Mouse (Mus musculus) cortical plate, adult 2 months (tissue): ENCODE data around the gene Itpr1. TPM values are rescaled to one million over a fixed set of nuclear protein-coding genes. Genes with fewer than 3 reads are reported as not detected.

Experiments
- H3K27ac ChIP-seq: fragments of 200-500 bp; 2 replicates; pipeline ENCODE4 v1.5.1; 2012; ENCODE audit warnings: low read length, control low read depth, inconsistent platforms; ENCODE audit not compliant: insufficient read depth
- H3K4me1 ChIP-seq: fragments of 200-500 bp; 2 replicates; pipeline ENCODE4 v1.6.1; 2011; ENCODE audit warnings: low read length; ENCODE audit not compliant: control insufficient read depth, insufficient read depth
- H3K4me3 ChIP-seq: fragments of 200-500 bp; 2 replicates; pipeline ENCODE4 v1.5.1; 2011; ENCODE audit warnings: mild to moderate bottlenecking, low read length, control low read depth; ENCODE audit not compliant: insufficient read depth
- CTCF ChIP-seq: fragments of 200-500 bp; IDR thresholded peaks from 2 replicates; pipeline ENCODE4 v1.5.1; 2011; ENCODE audit warnings: mild to moderate bottlenecking, control low read depth, low read length; ENCODE audit not compliant: insufficient read depth; ENCODE audit errors: extremely low read depth
- POLR2A ChIP-seq: fragments of 200-500 bp; IDR thresholded peaks from 2 replicates; pipeline ENCODE4 v1.6.1; 2011; ENCODE audit warnings: mild to moderate bottlenecking, low read length, control low read depth; ENCODE audit not compliant: insufficient read depth; ENCODE audit errors: extremely low read depth
- polyA plus RNA-seq: library from polyadenylated mRNA; depleted of rRNA; stranded (reverse); fragments of >200 nt; gene quantifications from 2 replicates; pipeline ENCODE4 v1.2.3, GENCODE M21; 2012; rRNA removed

The Itpr1 gene
- polyA plus RNA-seq: 152 TPM in 2 replicates

DNA sequence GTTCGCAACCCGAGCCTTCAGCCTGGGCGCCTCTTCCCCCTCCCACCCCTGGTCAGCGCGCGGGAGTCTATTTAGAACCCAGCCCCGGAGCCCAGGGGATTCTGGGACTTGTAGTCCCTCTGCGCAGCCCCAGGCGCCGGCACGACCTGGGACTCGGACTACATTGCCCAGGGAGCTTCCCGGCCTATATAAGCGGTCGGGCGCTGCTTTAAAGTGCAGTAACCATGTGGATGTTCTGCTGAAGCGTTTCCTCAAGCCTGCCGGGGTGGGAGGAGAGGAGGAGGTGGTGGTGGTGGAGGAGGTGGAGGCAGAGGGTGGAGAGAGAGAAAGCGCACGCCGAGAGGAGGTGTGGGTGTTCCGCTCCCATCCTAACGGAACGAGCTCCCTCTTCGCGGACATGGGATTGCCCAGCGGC, at the start of gene Itpr1:
Itpr1 (plus strand) TSS at position 216 of the 415 bp plus-strand sequence.
- Histone ChIP-seq H3K27ac (no peak within 1 kb of the TSS), H3K4me3 (peak within 1 kb of the TSS; percentile 58), H3K4me1 (peaks cover 2% of the 10 kb centered on the region)
- peak; percentile 100 for TF ChIP-seq POLR2A
- TF ChIP-seq CTCF: no peak

DNA sequence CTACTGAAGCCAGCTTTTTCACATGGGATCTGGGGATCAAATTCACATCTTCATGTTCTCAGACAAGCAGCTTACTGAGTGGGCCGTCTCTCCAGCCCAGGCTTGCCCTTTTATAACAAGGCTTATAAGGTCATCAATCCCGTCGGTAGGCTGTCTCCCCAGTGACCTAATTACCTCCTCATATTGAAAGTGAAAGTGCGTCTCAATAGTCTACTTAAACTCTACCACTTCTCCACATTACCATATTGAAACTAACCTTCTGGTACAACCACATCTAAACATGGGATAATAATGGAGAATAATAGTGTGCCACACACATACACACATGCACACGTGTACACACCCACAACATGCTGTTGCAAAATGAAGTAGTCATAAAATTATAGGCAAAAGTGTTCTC, 48.0 kb upstream of the Itpr1 start:
- TF ChIP-seq CTCF: no peak
- no peak for TF ChIP-seq POLR2A
- no peak overlapping the region for H3K27ac ChIP-seq

DNA sequence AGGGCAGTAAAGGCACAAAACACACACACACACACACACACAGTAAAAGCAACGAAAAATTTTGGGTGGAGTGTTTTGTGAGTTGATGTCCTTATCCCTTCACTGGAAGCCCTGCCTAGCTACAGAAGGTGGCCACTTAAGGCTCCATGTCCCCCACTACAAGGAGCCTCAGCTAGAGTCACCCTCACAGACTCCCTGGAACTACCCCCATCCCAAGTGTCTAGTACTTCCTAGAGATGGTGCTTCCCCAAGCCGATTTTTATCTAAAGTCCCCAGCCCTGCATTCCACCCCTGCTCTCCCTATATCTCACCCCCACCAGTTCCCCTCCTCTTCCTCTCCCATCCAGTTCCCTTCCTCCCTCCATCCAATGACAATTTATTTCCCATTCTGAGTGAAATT, 47.3 kb upstream of the Itpr1 start:
- no peak overlapping the region for H3K4me3 ChIP-seq
- no peak overlapping the region for H3K27ac ChIP-seq
- peaks cover 2% of the 10 kb centered on the region; the same call in 1 of the 2 replicates for H3K4me1 ChIP-seq
- TF ChIP-seq POLR2A (no peak), CTCF (no peak)

More for the DNA sequence above, 48.0 kb upstream of the Itpr1 start:
- no peak overlapping the region for H3K4me3 ChIP-seq
- peaks cover 2% of the 10 kb centered on the region; the same call in 1 of the 2 replicates for H3K4me1 ChIP-seq

DNA sequence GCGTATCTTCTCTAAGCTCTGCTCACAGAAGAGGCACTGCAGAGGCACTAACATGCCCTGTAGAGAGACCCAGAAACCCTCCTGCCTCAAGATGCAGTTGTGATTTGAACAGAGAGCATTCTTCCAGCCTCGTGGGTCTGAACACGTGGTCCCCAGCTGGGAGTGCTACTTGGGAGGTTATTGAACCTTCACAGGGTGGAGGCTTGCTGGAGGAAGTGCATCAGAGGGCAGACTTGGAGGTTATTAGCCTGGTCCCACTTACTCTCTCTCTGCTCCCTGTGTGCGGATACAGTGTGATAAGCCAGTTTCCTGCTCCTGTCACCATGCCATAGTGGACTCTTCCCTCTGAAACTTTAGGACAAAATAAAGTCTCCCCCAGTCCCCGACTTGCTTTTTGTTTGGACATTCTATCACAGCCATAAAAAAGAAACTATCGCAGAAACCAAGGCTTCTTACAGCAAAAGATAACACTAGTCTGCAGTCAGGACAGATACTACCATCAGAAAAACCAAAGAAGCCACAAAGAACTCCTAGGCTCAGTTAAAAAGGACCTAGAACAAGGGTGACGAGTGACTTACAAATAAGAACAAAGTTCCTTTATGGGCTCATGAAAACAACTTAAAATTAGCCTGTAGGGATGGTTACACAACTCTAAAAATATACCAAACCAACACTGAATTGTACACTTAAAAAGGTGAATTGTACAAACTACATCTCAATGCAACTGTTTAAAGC, 44.8 kb upstream of the Itpr1 start:
- Histone ChIP-seq H3K27ac (no peak overlapping the region), H3K4me3 (no peak overlapping the region), H3K4me1 (no peaks in the 10 kb centered on the region)
- no peak for TF ChIP-seq CTCF
- TF ChIP-seq POLR2A: no peak

DNA sequence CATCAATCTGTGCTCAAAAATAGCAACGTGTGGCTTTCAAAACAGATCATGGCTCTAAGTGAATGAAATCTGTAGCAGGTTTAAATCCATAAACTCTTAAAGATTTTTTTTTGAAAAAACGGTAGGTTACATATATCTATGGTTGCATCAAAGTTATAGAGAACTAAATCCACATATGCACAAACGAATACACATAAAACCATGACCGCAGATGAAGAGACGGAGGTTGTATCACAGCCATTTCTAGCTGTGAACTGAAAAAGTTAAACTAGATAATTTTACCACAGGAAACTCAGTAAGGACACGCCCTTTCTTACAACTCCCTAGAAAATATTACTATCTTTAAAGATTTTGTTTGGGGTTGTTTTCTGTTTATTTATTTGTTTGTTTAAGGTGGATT, 44.2 kb upstream of the Itpr1 start:
- H3K4me3 ChIP-seq: no peak overlapping the region
- no peak for TF ChIP-seq CTCF
- no peak for TF ChIP-seq POLR2A

DNA sequence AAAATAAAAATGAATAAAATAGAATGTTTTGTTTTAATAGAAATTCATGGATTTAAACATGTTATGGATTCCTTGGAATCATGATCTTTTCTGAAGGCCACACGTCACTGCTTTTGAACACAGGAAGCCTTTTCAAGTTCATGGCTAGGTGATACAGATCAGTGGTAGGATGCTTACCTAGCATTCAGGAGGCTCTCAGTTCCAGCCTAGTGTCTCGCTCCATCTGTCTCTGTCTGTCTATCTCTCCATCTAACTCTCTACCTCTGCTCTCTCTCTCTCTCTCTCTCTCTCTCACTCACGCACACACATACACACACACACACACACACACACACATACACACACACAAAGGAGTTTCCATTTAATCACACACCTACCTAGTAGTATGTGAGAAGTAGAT, 43.4 kb upstream of the Itpr1 start:
- no peak overlapping the region for H3K4me3 ChIP-seq
- H3K4me1 ChIP-seq: no peaks in the 10 kb centered on the region
- no peak overlapping the region for H3K27ac ChIP-seq
- no peak for TF ChIP-seq POLR2A
- TF ChIP-seq CTCF: no peak

More for the DNA sequence above, 44.2 kb upstream of the Itpr1 start:
- H3K27ac ChIP-seq: no peak overlapping the region
- no peaks in the 10 kb centered on the region for H3K4me1 ChIP-seq

DNA sequence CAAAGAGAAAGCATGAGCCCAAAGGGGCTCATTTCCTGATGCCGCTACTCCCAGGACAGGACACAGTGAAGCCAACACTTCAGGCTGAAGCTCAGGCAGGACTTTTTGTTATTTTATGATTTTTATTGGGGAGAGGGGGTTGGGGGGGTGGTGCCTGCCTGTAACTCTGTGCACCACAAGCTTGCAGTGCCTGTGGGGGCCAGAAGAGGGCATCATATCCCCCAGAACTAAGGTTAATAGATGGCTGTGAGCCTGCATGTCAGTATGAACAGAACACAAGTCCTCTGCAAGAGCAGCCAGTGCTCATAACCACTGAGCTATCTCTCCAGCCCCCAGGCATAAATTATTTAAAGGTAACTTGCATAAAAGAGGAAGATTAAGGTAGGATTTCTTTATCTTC, 40.7 kb upstream of the Itpr1 start:
- TF ChIP-seq CTCF: no peak
- no peak for TF ChIP-seq POLR2A
- H3K27ac ChIP-seq: no peak overlapping the region
- H3K4me3 ChIP-seq: no peak overlapping the region
- no peaks in the 10 kb centered on the region for H3K4me1 ChIP-seq

DNA sequence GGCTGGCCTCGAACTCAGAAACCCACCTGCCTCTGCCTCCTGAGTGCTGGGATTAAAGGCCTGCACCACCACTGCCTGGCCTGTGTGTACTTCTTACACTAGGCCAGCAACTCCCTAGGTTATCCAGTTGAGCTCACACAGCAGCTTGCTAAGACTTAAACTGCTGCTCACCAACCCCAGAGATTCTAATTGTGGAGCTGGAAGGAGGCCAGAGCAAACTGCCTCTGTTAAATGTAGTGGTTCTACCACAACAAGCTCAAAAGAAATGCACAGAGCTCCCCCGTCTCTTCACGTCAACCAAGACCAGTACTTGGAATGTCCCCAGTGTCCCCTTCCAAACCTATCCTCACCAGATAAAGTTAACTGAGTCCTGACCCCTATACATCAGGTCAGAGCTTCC, 38.7 kb upstream of the Itpr1 start:
- TF ChIP-seq POLR2A (no peak), CTCF (no peak)
- H3K4me1 ChIP-seq: no peaks in the 10 kb centered on the region
- no peak overlapping the region for H3K4me3 ChIP-seq
- H3K27ac ChIP-seq: no peak overlapping the region

DNA sequence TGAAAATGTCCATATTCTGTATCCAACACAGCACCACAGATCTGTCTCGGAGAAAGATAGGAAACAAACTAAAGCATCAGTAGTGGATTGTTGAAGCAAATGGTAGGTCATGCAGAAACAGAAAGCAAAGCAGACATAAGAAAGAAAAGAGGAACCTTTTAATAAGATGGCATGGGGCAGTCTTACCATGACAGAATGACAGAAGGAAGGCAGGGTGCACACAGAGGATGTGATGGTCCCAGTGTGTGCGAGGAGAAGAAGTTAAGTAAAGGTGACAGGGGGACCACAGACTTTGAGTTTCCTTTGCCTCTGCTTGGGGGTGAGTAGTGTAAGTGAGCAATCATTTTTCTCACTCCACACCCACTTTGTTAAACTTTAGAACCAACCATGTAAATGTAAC, 33.8 kb upstream of the Itpr1 start:
- Histone ChIP-seq H3K4me1 (no peaks in the 10 kb centered on the region), H3K4me3 (no peak overlapping the region), H3K27ac (no peak overlapping the region)
- TF ChIP-seq POLR2A (no peak), CTCF (no peak)
